Mouse (Mus musculus) cerebellum, postnatal 14 days (tissue): ENCODE results near the gene Wiz.
A peak's percentile ranks its signal among the peaks of the same experiment; 100 is the strongest.

ENCODE experiments used
- DNase-seq, 2 experiments: peaks; one replicate each; pipeline ENCODE4 v3.0.0; 2021; ENCODE audit warnings: mixed read lengths in 2 of 2

Gene Wiz

DNA sequence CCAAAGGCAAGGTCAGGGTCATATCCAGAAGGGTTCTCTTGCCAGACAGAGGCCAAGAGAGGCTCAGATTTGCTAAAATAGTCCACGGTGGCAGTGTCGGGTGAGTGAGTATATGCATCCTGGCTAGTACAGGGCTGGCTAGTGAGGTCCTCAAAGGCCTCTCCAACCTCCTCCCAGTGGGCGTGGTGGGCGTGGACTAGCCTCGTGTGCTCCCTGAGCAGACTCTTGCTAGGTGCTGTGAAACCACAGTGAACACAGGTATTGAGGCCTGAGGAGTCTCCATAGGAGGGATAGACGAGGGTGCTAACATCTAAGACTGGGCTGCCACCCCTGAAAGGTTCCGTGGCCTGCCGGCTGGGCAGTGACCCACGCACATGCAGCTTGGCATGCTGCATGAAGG, 12.1 kb downstream of the Wiz start:
- no peak for DNase-seq

DNA sequence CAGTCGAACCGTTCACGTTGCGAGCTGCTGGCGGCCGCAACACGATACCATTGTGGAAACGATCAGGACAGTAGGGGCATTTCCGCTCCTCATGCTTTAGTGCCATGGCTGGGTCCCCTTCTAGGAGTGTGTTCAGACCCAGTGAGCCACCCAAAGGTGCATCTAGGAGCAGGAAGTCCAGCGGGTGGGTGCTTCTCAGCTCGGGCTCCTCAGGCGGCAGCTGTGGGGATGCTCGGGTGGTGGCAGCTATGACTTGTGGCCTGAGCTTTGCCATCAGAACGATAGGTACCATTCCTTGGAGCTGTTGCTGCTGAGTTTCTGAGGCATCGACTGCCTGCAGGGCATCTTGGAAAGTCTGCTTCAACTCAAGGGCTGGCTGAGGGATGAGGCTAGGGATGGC, 12.8 kb downstream of the Wiz start:
- no peak for DNase-seq

DNA sequence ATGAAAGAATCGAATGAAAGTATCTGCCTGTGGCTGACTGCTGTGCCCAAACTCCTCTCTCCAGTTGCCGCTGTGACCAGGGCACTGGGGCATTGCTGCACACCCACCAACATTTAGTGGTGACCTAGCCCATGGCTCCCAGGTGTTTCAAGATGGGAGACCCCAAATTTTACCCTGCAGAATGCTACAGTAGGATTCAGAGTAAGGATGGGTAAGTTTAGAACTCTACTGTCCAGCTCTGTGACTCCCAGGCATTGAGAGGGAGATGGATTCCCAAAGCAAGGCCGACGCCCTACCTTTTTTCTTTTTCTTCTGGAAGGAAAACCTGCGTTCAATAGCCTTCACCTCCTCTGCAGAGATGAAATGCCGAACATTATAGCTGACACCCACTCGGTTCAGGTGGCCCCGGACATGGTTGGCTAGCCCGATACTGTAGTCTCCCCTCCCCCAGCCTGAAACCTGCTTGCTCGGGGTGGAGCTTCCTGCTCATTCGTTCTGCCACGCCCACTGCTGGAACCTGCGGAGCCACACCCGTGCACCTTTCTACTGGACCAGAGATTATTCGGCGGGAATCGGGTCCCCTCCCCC, 20.2 kb downstream of the Wiz start:
- DNase-seq, result no peak

DNA sequence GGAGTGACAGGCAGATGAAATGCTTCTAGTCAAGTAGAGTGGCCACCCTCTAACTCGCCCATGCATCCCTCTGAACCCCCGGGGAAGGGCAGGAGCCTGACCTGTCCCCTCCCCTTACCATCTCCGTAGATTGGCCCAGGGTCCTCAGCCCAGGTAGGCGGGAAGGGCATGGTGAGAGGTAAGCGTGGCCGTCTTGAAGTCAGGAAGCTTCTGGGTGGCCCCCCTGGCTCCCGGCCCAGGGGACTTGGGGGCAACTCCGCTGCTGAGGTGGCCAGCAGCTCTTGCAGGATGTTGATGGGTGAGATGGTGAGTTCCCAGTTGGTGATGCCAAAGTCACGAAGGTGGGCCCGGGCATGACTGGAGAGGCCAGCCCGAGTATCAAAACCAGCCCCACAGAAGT, 21.5 kb downstream of the Wiz start:
- no peak for DNase-seq

DNA sequence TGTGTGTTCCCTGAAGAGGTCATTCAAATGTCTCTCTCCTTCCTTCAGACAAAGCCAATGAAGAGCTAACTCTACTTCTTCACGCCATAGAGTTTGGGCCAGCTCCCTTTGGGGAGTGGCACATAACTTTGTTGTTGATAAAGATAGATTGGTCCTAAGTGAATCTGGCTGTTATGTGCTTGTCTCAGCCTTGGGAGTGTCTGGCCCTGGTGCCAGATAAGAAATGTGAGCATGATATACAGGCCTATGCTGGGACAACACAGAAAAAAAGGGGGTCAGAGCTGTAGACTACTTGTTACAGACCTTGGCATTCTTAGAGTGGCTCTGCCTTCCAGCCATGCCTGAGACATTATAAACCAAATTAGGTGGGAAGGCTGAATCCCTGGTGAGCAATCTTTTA, 23.9 kb downstream of the Wiz start:
- DNase-seq, result no peak

DNA sequence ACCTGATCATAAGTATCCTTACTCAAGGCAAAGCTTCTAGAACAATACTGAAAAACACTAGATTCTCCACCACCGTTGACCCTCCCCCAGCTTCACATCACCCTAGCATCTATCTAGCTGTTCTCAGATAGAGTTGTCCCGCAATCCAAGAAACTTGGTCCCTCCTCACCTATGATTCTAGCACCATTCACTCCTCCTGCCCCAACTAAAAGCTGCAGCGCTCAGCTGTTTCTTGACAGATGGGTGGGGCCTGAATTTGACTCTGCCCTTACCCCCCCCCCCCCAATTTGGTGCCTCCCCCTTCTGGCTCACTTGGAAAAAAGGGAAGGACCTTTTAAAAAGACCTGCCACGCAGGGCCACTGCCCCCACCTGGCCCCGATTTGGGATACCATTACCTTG, 24.4 kb downstream of the Wiz start:
- DNase-seq, result no peak

DNA sequence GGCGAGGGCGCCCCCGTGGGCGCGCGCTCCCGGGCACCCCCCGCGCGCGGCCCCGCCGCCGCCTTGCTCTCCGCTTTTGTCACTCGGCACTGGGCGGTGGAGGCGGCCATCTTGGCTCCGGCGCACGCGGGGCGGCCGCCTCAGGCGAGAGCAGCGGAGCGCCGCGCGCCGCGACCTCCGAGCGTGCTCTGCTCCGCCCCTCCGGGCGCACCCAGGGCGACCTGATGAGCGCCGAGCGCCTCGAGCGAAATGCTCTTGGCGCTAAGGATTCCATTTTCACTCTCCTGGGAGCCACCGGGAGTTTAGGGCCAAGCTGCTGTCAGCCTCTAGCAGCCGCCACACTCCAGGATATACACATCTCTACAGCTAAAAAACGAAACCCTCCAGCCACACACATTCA, 24.9 kb downstream of the Wiz start:
- DNase-seq, result peak; percentile 89 to 91

DNA sequence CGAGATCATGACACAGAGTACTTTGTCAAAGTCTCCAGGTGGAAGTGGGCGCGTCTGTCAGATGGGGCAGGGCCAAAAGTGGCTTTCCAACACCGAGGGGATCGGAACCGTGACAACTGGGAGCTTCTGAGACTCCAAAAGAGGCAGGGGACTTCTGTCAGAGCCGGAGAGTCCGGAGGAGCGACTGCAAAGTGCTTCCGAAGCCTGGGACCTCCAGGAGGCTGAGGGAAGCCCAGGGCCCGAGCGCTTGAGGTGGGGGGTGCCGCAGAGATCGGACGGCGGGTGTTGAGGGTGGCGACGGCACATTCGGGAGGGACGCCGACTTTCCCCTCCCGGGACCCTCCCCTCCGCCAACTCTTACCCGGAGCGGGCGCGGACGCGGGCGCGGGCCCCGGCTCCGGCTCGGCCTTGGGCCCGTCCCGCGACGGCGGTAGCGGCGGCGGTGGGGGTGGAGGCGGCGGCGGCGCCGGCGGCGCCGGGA, 25.4 kb downstream of the Wiz start:
- peak in 1 of 2 experiments; percentile 37 for DNase-seq

DNA sequence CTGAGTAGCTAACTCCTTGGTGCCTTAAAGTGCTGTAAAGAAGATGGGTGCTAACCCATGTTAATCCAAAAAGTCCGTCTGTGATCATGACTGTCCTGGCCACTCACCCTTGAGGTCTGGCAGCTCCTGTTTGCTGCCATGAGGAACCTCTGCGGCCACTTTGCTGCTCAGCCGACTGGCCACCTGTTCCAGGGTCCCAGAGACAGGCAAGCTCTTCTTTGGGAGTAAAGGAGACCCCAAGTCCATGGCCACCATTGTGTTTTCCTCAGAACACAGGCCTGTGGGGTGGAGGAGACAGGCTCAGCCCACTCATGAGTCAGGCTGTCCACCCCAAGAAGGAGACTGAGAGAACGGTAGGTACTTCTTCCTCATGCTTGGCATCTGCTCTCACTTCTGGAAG, 26.6 kb downstream of the Wiz start:
- no peak for DNase-seq

DNA sequence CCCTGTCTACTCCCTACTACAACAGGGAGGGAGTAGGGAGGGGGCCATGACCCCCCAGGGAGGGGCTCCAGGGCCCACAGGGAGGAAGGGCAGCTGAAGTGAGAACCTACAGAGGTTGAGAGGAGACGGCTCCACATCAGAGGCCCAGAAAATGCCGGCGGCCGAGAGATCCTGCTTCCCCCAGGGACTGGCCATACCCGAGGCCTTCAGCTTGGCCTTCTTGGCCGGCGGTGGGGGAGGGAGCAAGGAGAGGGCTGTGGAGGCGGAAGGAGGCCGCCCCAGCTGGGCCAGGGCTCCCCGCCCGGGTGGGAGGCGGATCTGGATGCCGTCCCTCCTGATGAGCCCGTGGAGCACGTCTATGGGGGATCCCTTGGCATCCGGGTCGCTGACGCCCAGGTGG, 29.3 kb downstream of the Wiz start:
- no peak for DNase-seq

DNA sequence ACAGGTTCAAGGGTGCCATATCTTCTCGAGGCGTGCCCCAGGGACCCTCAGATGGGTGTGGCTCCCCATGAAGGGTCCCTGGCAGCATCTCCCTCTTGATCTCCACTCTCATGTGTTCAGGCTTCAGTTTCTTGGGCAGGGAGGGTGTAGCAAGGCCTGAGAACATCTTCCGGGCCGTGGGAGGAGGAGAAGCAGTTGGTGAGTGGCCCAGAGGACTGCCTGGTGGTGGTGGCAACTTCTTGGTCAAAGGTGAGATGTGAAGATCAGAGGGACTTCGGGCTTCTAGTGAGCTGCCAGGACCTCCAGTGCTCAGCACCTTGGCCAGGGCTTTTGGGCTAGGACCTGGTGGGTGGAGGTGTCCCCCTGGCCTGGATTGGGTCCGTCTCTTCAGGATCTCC, 30.3 kb downstream of the Wiz start:
- DNase-seq, result no peak

DNA sequence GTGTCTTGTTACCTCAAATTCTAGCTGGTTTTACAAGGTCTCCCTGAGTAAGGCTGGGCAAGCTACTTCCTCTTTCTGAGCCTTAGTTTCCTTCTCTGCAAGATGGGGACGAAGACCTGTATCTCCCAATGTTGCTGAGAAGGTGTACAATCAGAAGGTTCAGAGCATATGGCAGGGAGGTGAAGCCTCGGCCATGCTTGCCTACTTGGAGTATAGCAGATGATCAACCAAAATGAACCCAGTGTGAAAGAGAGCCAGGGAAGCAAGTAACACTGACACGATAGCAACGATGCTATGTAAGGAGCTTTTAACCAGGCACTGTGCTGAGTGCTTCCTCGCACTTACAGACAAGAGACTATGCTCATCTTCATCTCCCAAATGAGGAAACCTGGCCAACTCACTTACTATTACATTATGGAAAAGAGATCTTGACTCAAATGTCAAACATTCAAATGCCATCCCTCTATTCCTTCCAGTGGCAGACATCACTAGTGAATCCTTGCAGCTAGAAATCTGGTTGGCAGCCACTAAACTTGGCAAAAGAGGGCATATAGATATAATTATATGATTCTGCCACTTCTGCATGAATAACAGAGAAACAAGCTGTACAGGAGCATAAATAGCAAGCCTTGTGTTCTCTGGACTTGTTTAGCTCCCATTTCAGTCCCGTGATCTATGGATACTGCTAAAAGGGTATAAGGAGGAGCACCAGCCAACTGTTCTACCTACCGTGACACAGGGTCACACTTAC, 30.9 kb downstream of the Wiz start:
- no peak for DNase-seq

DNA sequence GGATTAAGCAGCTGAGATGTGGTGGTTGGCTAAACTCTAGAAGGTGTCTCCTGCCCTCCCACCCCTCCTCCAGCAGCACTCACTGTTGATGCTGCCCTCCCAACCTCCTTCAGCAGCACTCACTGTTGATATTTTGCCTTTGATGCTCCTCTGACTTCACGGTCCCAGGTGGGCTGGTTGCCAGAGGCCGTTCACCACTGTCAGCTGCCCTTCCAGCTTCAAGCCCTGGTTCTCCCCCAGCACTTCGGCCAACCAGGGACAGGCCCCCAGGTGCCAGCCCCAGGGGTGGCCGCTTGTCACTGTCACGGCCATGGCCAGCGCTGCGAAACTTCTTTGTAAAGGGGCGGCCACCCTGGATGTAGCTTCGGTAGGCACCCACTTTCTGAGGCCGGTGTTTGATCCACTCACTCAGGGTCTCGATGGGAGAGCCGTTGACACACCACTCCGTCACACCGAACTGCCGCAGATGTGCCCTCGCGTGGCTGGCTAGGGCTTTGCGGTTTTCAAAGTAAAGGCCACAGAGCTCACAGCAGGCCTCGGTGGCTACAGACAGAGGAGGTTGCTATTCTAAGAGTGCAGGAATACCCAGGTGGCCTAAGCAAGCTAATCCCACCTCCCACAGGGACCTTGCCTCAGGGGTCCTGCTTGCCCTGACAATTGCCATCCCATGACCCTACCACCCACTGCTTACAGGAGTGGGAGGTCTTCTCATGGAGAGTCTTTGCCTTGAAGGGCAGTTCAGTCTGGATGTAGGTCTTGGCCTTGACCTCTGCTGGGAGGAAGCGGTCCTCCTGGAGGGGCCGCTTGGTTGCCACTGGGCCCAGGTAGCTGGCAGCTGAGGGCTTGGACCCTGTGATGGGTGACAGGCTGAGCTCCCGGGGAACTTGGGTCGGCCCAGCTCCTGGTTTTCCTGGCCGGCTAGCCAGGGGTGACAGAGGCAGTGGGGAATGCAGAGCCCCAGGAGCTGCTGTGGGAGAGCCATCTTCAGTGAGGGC, 32.2 kb downstream of the Wiz start:
- DNase-seq, result no peak

DNA sequence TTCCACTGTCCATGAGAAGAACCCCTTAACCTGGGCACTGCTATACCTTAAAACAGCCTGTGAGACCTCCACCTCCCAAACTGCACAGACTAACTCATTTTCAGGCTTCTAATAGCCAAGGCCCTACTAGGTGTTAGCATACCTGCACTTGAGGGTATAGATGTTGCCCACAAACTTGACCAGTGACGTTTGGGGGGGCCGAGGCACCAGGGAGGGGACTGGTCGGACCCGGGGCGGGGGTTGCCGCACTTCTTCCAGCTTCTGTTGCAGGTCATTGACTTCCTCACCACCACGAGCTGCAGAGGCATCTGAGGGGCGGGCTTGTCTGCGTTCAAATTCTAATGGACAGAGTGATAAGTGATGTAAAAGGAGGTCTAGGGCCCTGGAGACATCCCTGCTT, 33.0 kb downstream of the Wiz start:
- no peak for DNase-seq

DNA sequence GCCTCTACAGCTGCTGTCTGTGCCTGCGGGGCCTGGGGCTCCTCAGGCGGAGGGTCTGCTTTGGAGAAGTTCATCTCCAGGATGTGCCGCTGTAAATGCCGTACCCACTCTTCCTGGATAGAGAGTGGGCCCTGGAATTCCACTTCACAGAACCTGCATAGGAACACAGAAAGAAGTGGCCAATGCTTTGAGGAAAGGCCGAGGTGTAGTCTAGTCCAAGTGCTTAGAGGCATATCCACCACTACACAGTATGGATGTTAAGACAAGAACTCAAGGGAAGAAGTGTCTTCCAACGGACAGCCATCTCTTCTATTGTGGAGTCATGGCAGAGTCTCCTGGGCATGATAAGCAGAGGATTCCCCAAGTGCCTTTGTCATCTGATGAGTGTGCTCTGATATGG, 34.2 kb downstream of the Wiz start:
- no peak for DNase-seq

DNA sequence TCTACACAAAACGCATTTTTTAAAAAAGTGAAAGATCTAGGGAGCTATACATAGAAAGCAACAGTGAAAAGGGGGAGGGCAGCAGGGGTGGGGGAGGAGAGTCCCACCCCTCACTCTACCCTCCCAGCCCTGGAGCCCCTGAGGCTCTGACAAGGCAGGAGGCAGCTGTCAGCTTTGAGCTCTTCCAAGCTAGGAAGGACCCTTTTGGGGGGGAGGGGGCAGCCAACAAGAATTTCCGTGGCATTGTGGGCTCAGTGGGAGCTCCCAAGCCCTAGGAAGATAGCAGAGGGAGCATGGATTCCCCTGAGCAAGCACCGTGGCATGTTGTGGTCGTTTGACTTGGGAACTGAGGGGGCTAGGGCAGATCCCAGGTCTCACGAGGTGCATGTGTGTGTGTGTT, 35.0 kb downstream of the Wiz start:
- peak in 1 of 2 experiments; percentile 20 for DNase-seq

DNA sequence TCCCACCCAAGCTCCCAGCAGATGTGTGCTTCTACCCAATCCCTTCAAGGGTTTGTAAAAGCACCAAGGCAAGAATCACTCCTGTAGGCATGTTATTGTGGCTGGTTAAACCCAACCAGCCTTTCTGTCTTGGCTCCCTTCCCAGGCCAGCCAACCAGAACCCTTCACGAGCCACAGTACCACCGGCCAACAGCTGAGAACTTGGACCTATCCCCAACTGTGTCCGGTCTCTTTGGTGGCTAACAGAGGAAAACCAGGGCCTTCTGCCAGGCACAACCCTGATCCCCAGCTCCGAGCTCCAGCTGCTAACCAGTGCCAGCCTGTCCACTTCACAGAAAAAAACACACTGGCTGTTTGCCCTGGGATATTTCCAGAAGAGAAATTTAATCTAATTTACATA, 35.5 kb downstream of the Wiz start:
- DNase-seq, result peak; percentile 87 to 89

DNA sequence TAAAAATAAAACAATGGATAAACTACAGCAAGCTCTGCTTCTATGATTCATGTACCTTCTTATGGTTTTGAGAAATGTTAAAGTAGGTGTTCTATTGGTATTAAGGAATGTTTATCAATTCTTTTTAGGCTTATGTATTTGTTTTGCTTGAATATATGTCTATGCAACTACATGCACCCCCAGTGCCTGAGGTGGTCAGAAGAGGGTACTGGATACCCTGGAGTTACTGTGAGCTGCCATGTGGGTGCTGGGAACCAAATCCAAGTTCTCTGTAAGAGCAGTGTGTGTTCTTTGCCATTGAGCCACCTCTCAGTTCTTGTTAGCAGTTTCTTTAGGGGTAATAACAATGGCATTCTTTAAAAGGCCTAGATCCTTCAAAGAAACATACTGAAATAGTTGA, 37.5 kb downstream of the Wiz start:
- DNase-seq, result no peak

DNA sequence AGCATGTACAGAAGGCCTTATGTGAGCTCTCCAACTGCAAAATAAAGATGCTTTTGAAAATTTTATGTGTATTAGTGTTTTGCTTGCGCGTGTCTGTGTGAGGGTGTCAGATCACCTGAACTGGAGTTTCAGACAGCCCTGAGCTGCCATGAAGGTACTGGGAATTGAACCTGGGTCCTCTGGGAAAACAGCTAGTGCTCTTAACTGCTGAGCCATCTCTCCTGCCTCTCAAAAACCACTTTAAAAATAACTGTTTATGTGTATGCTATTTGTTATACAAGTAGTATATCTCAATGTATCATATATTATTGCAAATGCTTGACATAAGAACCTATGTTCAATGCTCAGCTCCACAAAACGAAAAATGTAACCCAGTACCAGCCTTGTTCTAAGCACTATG, 38.0 kb downstream of the Wiz start:
- DNase-seq, result no peak

DNA sequence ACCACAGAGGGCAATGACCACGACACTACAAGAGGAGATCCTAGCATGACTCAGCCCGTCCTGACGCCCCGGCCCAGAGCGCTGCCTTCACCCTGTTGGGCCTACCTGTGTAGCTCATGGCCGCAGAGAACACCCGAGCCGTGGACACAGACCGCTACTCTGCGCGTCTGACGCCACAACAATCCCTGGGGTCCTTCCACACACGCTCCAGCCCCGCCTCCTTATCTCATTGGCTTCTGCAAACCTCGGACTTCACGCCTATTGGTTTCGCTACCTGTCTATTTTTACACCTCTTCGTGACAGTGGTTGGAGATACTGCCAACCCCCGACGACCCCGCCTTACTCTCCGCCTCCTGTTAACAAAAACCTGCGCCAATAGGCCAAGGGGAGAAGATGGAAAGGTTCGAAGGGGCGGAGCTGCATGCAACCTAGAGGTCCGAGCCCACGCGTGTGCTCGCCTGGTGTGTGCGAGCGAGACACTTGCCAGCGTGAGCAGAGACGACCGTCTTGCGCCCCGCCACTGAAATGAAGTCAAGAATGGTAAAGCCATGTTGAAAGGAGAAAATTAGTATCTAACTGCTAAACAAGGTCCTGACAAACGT, 38.8 kb downstream of the Wiz start, which contains the start of gene Akap8l:
Gene Akap8l (minus strand): TSS at position 226 of the 602 bp plus-strand sequence.
- DNase-seq, result peak; percentile 98

DNA sequence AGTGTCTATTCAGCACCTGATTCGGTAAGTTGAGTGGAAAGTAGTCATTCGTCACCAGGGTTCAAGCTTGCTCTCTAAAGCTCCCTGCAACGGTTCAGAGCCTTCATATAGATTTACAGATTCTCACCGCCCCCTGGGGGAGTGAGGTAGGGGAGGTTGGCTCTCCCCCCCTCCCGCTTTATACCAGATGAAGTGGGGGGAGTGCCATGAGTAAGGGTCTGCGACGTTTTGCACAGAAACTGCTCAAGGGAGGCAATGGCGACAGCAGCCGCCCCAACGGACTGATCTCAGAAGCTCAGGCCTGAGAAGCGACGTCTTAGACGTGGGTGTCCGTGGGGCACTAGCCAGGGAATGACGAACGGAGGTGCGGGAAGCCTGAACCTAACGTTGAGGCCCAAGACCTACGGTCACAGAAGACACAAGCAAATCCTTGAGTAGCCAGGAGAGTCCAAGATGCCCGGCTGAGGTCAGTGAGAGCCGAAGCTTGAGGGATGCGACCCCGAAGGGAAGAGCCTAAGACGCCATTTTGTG, 39.3 kb downstream of the Wiz start:
- DNase-seq, result no peak

DNA sequence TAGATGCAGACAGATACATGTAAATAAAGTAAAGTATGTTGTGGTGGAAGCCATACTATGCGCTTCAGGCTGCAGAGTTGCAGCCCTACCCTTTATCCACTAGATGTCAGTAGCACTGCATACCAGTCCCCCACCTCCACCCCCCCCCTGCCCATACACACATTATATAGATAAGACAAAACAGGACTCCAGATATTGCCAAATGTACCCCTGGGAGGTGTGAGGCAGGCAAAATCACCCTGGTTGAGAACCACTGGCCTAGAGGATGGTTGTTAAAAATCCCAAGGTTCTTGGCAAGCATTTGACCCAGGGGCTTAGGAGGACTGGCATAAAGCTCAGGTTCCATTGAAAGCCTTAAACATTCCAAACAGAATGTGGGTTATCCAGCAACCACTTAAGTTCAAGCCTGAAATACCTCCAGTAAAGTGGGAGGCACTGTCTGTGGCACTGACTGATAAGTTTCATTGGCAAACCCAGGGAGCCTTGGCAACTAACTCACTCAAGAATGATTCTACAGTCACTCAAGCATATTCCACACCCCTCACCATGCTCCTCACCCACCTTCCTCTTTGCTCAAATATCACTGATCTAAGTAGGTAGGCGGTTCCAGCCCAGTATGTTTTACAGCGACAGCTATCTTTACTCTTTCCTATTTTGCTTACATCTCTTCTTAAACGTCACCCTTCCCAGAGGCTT, 40.1 kb downstream of the Wiz start:
- peak; percentile 55 to 64 for DNase-seq
